In genomic region chr17:44162514-44162913, GRCm38 (mm10) we compare ENCODE assay signal across 8 mouse cellular contexts. TPM values are rescaled to one million over a fixed set of nuclear protein-coding genes. Genes with fewer than 3 reads are reported as not detected.
A peak's percentile ranks its signal among the peaks of the same experiment; 100 is the strongest.
DNase-seq lines count a peak whose midpoint lies in the region; ATAC-seq lines count a peak whose summit lies in the region.
"Had no signal": no experiment of that assay in that cellular context is flagged by ENCODE, and none has a peak within 500 bp of the region (broad histone marks: within the 10 kb centered on the region; RNA-seq: fewer than 3 reads in every experiment).

No protein-coding gene starts in this region.

- H3K36me3 ChIP-seq in heart, embryonic 14.5 days (ENCODE audit: control insufficient read depth, insufficient read depth, low read length): no peaks in the 10 kb centered on the region
- no peaks in the 10 kb centered on the region for H3K36me3 ChIP-seq in midbrain, embryonic 15.5 days (replicated peaks)

- H3K4me2 ChIP-seq in heart, embryonic 14.5 days (ENCODE audit: low read length): peak overlapping the region; percentile 40
- no peak overlapping the region for H3K4me2 ChIP-seq in midbrain, embryonic 15.5 days

- no peak overlapping the region for H3K27ac ChIP-seq in heart, embryonic 14.5 days (replicated peaks in 1 of 2; ENCODE audit: control insufficient read depth in 1 of 2, insufficient read depth in 1 of 2, low read depth in 2 of 2, low read length in 2 of 2)
- H3K27ac ChIP-seq in midbrain, embryonic 15.5 days: no peak overlapping the region

- H3K9ac ChIP-seq in heart, embryonic 14.5 days (ENCODE audit: low read length): no peak overlapping the region
- no peak overlapping the region for H3K9ac ChIP-seq in midbrain, embryonic 15.5 days

- 19% methylated on average over 5 of the region's 5 CpGs for WGBS in heart, embryonic 14.5 days
- WGBS in midbrain, embryonic 15.5 days: 44% methylated on average over 5 of the region's 5 CpGs

- no peak for ATAC-seq in heart, embryonic 14.5 days (ENCODE audit: insufficient number of reproducible peaks, insufficient read depth, low FRiP score, low read depth)
- peak; percentile 57 for ATAC-seq in common myeloid progenitor, adult 5-6 weeks (replicated peaks; ENCODE audit: low read depth, poor library complexity, severe bottlenecking)
- ATAC-seq in midbrain, embryonic 15.5 days (replicated peaks): no peak
- ATAC-seq: inflammation-experienced regulatory T-cells, adult 6 months had no signal

- no peak for DNase-seq in heart, postnatal 4 days
- DNase-seq in A20 (ENCODE audit: low read depth, low spot score): peak; percentile 12
- peak; percentile 66 for DNase-seq in lung, postnatal 10 days
- no peak for DNase-seq in cerebellum, adult 11 months

- peaks cover 4 to 7% of the 10 kb centered on the region in 2 experiments for H3K4me1 ChIP-seq in heart, embryonic 14.5 days (ENCODE audit: control insufficient read depth in 2 of 2, insufficient read depth in 2 of 2, low read length in 2 of 2)
- no peaks in the 10 kb centered on the region for H3K4me1 ChIP-seq in midbrain, embryonic 15.5 days

- 0 out of 2 replicates have a peak, but pooled peaks cover 3% of the 10 kb centered on the region for H3K9me3 ChIP-seq in heart, embryonic 14.5 days (ENCODE audit: control insufficient read depth, low read length)
- no peaks in the 10 kb centered on the region for H3K9me3 ChIP-seq in midbrain, embryonic 15.5 days

- no peak overlapping the region for H3K4me3 ChIP-seq in heart, embryonic 14.5 days (ENCODE audit: control insufficient read depth in 1 of 2, insufficient read depth in 1 of 2, low read depth in 1 of 2, low read length in 2 of 2)
- no peak overlapping the region for H3K4me3 ChIP-seq in midbrain, embryonic 15.5 days

- no peaks in the 10 kb centered on the region for H3K27me3 ChIP-seq in heart, embryonic 14.5 days (ENCODE audit: control insufficient read depth, insufficient read depth, low read length)
- no peaks in the 10 kb centered on the region for H3K27me3 ChIP-seq in midbrain, embryonic 15.5 days (replicated peaks)

RNA-seq across cellular contexts. Expression of gene Clic5, which starts 25.9 kb away (rescaled TPM):
- polyA plus RNA-seq in heart, embryonic 14.5 days (2014; fragmentation: Nextera tagmentation; extraction: Ambion mirVana): 15.3 and 15.8 TPM in 2 replicates
- 10 to 100 TPM; 75.6 to 78.3 TPM for total RNA-seq in heart, postnatal 4 days (2021)
- total RNA-seq in common myeloid progenitor, adult 5-6 weeks (2017): 2.6 and 3.1 TPM in 2 replicates
- polyA plus RNA-seq in midbrain, embryonic 15.5 days (2015; fragmentation: Nextera tagmentation; extraction: Ambion mirVana): 0.33 and 0.44 TPM in 2 replicates

RNA-seq across cellular contexts. Expression of gene Enpp4, which starts 56.9 kb away (rescaled TPM):
- 8.5 and 9.9 TPM in 2 replicates for polyA plus RNA-seq in heart, embryonic 14.5 days (2014; fragmentation: Nextera tagmentation; extraction: Ambion mirVana)
- total RNA-seq in heart, postnatal 4 days (2021): 10 to 100 TPM; 13.5 to 13.8 TPM
- 14.4 and 19.3 TPM in 2 replicates for total RNA-seq in common myeloid progenitor, adult 5-6 weeks (2017)
- polyA plus RNA-seq in midbrain, embryonic 15.5 days (2015; fragmentation: Nextera tagmentation; extraction: Ambion mirVana): 5.9 and 6.6 TPM in 2 replicates

Comparison
In these comparisons a context has a peak if more than half of its experiments do, and no peak if none do; other contexts are left out.
1. DNase-seq: peak in A20 (single experiment) and lung, postnatal 10 days (single experiment); none in heart, postnatal 4 days (single experiment) and cerebellum, adult 11 months (single experiment).
2. RNA of gene Clic5, which starts 25.9 kb away (total RNA-seq): 75.6 to 78.3 TPM in heart, postnatal 4 days; 2.6 to 3.1 TPM in common myeloid progenitor, adult 5-6 weeks; every median in the first group is over 10 times any median in the second.